Mouse (Mus musculus) lung, postnatal 0 days (tissue): ENCODE data around the gene Phlda1. TPM values are rescaled to one million over a fixed set of nuclear protein-coding genes. Genes with fewer than 3 reads are reported as not detected.

Experiments used
- ATAC-seq: fragments of 200-750 bp; cut with Nextera tagmentation; 2 replicates; pipeline ENCODE4 v1.8.0; 2017; ENCODE audit warnings: moderate library complexity
- DNase-seq: peaks from one replicate; pipeline ENCODE4 v3.0.0-alpha.2; 2016; ENCODE audit warnings: low spot score
- H3K27ac ChIP-seq: fragments of 300-500 bp; sonication (generic); 2 replicates; pipeline ENCODE4 v1.5.1; 2014; ENCODE audit warnings: antibody characterized with exemption, mild to moderate bottlenecking, low read length, mixed read lengths
- H3K27me3 ChIP-seq: fragments of 300-500 bp; sonication (generic); replicated peaks from 2 replicates; pipeline ENCODE4 v1.6.1; 2014; ENCODE audit warnings: low read length, mixed read lengths; ENCODE audit not compliant: insufficient read depth
- H3K36me3 ChIP-seq: fragments of 300-500 bp; sonication (generic); 2 replicates; pipeline ENCODE4 v1.6.1; 2014; ENCODE audit warnings: low read length, mixed read lengths; ENCODE audit not compliant: insufficient read depth
- H3K4me1 ChIP-seq: fragments of 300-500 bp; sonication (generic); 2 replicates; pipeline ENCODE4 v1.6.1; 2014; ENCODE audit warnings: antibody characterized with exemption, low read depth, low read length, mixed read lengths; ENCODE audit not compliant: insufficient read depth
- H3K4me2 ChIP-seq: fragments of 300-500 bp; sonication (generic); replicated peaks from 2 replicates; pipeline ENCODE4 v1.6.1; 2014; ENCODE audit warnings: low read depth, mild to moderate bottlenecking, low read length, moderate library complexity, mixed read lengths
- H3K4me3 ChIP-seq: fragments of 300-500 bp; sonication (generic); 2 replicates; pipeline ENCODE4 v1.5.1; 2014; ENCODE audit warnings: low read depth, low read length
- H3K9ac ChIP-seq: fragments of 300-500 bp; sonication (generic); replicated peaks from 2 replicates; pipeline ENCODE4 v1.6.1; 2014; ENCODE audit warnings: low read depth, mild to moderate bottlenecking
- H3K9me3 ChIP-seq: fragments of 300-500 bp; sonication (generic); 2 replicates; pipeline ENCODE4 v1.6.1; 2016; ENCODE audit warnings: low read length, mixed read lengths
- CTCF ChIP-seq: IDR thresholded peaks from 2 replicates; pipeline ENCODE4 v1.5.1; 2016; ENCODE audit warnings: antibody characterized with exemption, mild to moderate bottlenecking
- EP300 ChIP-seq: IDR thresholded peaks from 2 replicates; pipeline ENCODE4 v1.6.1; 2016; ENCODE audit warnings: antibody characterized with exemption, mild to moderate bottlenecking, control low read depth
- whole genome bisulfite sequencing: fragments of 180-500 bp; shearing (Covaris S2); extraction: QIAGEN DNeasy Blood & Tissue Kit; methylation state at CpG from one replicate; pipeline ENCODE4 v1.1.7; 2014; 5-methylcytosine and 5-hydroxymethylcytosine counted together
- polyA plus RNA-seq: library from polyadenylated mRNA; unstranded; fragments of >200 nt; fragmentation: Nextera tagmentation; extraction: Ambion mirVana; gene quantifications from 2 replicates; pipeline ENCODE4 v1.2.1, GENCODE M21; 2015

Gene Phlda1
- polyA plus RNA-seq, 1 experiment from 2014 or later, result 100.0 TPM

- H3K27me3 ChIP-seq, result no peaks in the 10 kb centered on the region
- H3K9me3 ChIP-seq, result no peaks in the 10 kb centered on the region
- H3K4me2 ChIP-seq, result no peak overlapping the region
- TF ChIP-seq CTCF (no peak), EP300 (no peak)
- no peak overlapping the region for H3K27ac ChIP-seq
- 53% methylated on average over 2 of the region's 2 CpGs for WGBS
- DNase-seq, result no peak
- no peaks in the 10 kb centered on the region for H3K4me1 ChIP-seq
- no peak overlapping the region for H3K4me3 ChIP-seq
- no peak for ATAC-seq
- H3K36me3 ChIP-seq, result no peaks in the 10 kb centered on the region
- H3K9ac ChIP-seq, result no peak overlapping the region
These were observed 40.7 kb upstream of the Phlda1 start for GRCm38 (mm10) chr10:111465409-111465808.

- no peak overlapping the region for H3K4me3 ChIP-seq
- H3K27ac ChIP-seq, result no peak overlapping the region
- 87% methylated on average over 9 of the region's 9 CpGs for WGBS
- ATAC-seq (no peak), DNase-seq (no peak)
- H3K9ac ChIP-seq, result no peak overlapping the region
- no peak overlapping the region for H3K4me2 ChIP-seq
- H3K9me3 ChIP-seq, result no peaks in the 10 kb centered on the region
- H3K27me3 ChIP-seq, result no peaks in the 10 kb centered on the region
- TF ChIP-seq EP300 (no peak), CTCF (no peak)
- H3K4me1 ChIP-seq, result peaks cover 2% of the 10 kb centered on the region; the same call in 1 of the 2 replicates
- H3K36me3 ChIP-seq, result no peaks in the 10 kb centered on the region
These were observed 34.9 kb upstream of the Phlda1 start for GRCm38 (mm10) chr10:111471166-111471565.

- Histone ChIP-seq H3K4me1 (peaks cover 5% of the 10 kb centered on the region; the same call in 1 of the 2 replicates), H3K9ac (peak within 1 kb of the TSS; percentile 87), H3K27ac (peak within 1 kb of the TSS; percentile 88), H3K9me3 (no peaks in the 10 kb centered on the region), H3K27me3 (no peaks in the 10 kb centered on the region), H3K4me2 (peak within 1 kb of the TSS; percentile 93), H3K36me3 (no peaks in the 10 kb centered on the region), H3K4me3 (peak within 1 kb of the TSS; percentile 78)
- DNase-seq (peak; percentile 98), ATAC-seq (peak; percentile 100)
- 1% methylated on average over 67 of the region's 80 CpGs for WGBS
- TF ChIP-seq CTCF (peak; percentile 15; the same call in 1 of the 2 replicates), EP300 (no peak)
These were observed 33.2 kb upstream of the Phlda1 start, which contains the start of gene Nap1l1 for GRCm38 (mm10) chr10:111472686-111473510. Gene Nap1l1 (plus strand): TSS chr10:111473223.

GRCm38 (mm10) chr10:111473511-111474371 lies 32.3 kb upstream of the Phlda1 start:
- peak overlapping the region; percentile 87 for H3K9ac ChIP-seq
- no peaks in the 10 kb centered on the region for H3K36me3 ChIP-seq
- peak overlapping the region; percentile 93 for H3K4me2 ChIP-seq
- DNase-seq (peak; percentile 52), ATAC-seq (peak; percentile 73)
- peak overlapping the region; percentile 78 for H3K4me3 ChIP-seq
- no peak for TF ChIP-seq EP300
- no peak for TF ChIP-seq CTCF
- no peaks in the 10 kb centered on the region for H3K9me3 ChIP-seq
- no peaks in the 10 kb centered on the region for H3K27me3 ChIP-seq
- peak overlapping the region; percentile 88 for H3K27ac ChIP-seq
- WGBS, result under 1% methylated on average over 36 of the region's 58 CpGs
- peaks cover 5% of the 10 kb centered on the region; the same call in 1 of the 2 replicates for H3K4me1 ChIP-seq

- no peak for ATAC-seq
- 62% methylated on average over 4 of the region's 4 CpGs for WGBS
- Histone ChIP-seq H3K27me3 (no peaks in the 10 kb centered on the region), H3K4me2 (no peak overlapping the region), H3K4me1 (peaks cover 5% of the 10 kb centered on the region; the same call in 1 of the 2 replicates), H3K9me3 (no peaks in the 10 kb centered on the region), H3K36me3 (no peaks in the 10 kb centered on the region), H3K4me3 (no peak overlapping the region), H3K9ac (no peak overlapping the region), H3K27ac (no peak overlapping the region)
- no peak for DNase-seq
- TF ChIP-seq EP300 (no peak), CTCF (no peak)
These were observed 29.8 kb upstream of the Phlda1 start for GRCm38 (mm10) chr10:111476301-111476700.

- Histone ChIP-seq H3K4me1 (peaks cover 5% of the 10 kb centered on the region; the same call in 1 of the 2 replicates), H3K27ac (no peak overlapping the region), H3K4me3 (no peak overlapping the region), H3K9ac (no peak overlapping the region), H3K9me3 (no peaks in the 10 kb centered on the region), H3K36me3 (no peaks in the 10 kb centered on the region), H3K4me2 (no peak overlapping the region; the same call in 1 of the 2 replicates), H3K27me3 (no peaks in the 10 kb centered on the region)
- DNase-seq, result peak; percentile 23
- WGBS, result 64% methylated on average over 6 of the region's 6 CpGs
- no peak for TF ChIP-seq CTCF
- no peak for TF ChIP-seq EP300
- ATAC-seq, result no peak
These were observed 29.0 kb upstream of the Phlda1 start for GRCm38 (mm10) chr10:111476989-111477510.
